Mouse (Mus musculus) intestine, postnatal 0 days (tissue): Measurements from ENCODE around the gene Slc12a9. TPM values are rescaled to one million over a fixed set of nuclear protein-coding genes. Genes with fewer than 3 reads are reported as not detected.

Source experiments
- ATAC-seq: fragments of 200-750 bp; cut with Nextera tagmentation; 2 replicates; pipeline ENCODE4 v1.8.0; 2017; ENCODE audit warnings: mild to moderate bottlenecking, moderate TSS enrichment, moderate library complexity
- H3K27ac ChIP-seq: fragments of 300-500 bp; sonication (generic); 2 replicates; pipeline ENCODE4 v1.5.1; 2014; ENCODE audit warnings: mild to moderate bottlenecking, low read depth, low read length, moderate library complexity
- H3K27me3 ChIP-seq: fragments of 300-500 bp; sonication (generic); replicated peaks from 2 replicates; pipeline ENCODE4 v1.6.1; 2014; ENCODE audit warnings: low read length, mixed read lengths; ENCODE audit not compliant: control insufficient read depth, insufficient read depth
- H3K36me3 ChIP-seq: fragments of 300-500 bp; sonication (generic); 2 replicates; pipeline ENCODE4 v1.6.1; 2014; ENCODE audit warnings: mild to moderate bottlenecking, moderate library complexity; ENCODE audit not compliant: control insufficient read depth, insufficient read depth
- H3K4me1 ChIP-seq: fragments of 300-500 bp; sonication (generic); replicated peaks from 2 replicates; pipeline ENCODE4 v1.6.1; 2014; ENCODE audit warnings: antibody characterized with exemption, low read length, mixed read lengths; ENCODE audit not compliant: control insufficient read depth, insufficient read depth
- H3K4me2 ChIP-seq: fragments of 300-500 bp; sonication (generic); replicated peaks from 2 replicates; pipeline ENCODE4 v1.6.1; 2014; ENCODE audit warnings: low read depth, mild to moderate bottlenecking, moderate library complexity
- H3K4me3 ChIP-seq: fragments of 300-500 bp; sonication (generic); 2 replicates; pipeline ENCODE4 v1.5.1; 2014; ENCODE audit warnings: low read depth, low read length
- H3K9ac ChIP-seq: fragments of 300-500 bp; sonication (generic); 2 replicates; pipeline ENCODE4 v1.6.1; 2014; ENCODE audit warnings: mild to moderate bottlenecking, low read depth, low read length
- H3K9me3 ChIP-seq: fragments of 300-500 bp; sonication (generic); 2 replicates; pipeline ENCODE4 v1.6.1; 2016; ENCODE audit warnings: mixed run types; ENCODE audit not compliant: control insufficient read depth
- CTCF ChIP-seq: sonication (generic); IDR thresholded peaks from 2 replicates; pipeline ENCODE4 v1.5.1; 2016; ENCODE audit warnings: low read depth, mild to moderate bottlenecking, control low read depth, antibody characterized with exemption, moderate library complexity
- WGBS: fragments of 180-500 bp; shearing (Covaris S2); extraction: QIAGEN DNeasy Blood & Tissue Kit; methylation state at CpG from one replicate; pipeline ENCODE4 v1.1.7; 2014; 5-methylcytosine and 5-hydroxymethylcytosine counted together
- polyA plus RNA-seq: library from polyadenylated mRNA; unstranded; fragments of >200 nt; fragmentation: Nextera tagmentation; extraction: Ambion mirVana; gene quantifications from 2 replicates; pipeline ENCODE4 v1.2.1, GENCODE M21; 2015

Gene Slc12a9
- polyA plus RNA-seq, 1 experiment from 2014 or later: 11.8 TPM

DNA sequence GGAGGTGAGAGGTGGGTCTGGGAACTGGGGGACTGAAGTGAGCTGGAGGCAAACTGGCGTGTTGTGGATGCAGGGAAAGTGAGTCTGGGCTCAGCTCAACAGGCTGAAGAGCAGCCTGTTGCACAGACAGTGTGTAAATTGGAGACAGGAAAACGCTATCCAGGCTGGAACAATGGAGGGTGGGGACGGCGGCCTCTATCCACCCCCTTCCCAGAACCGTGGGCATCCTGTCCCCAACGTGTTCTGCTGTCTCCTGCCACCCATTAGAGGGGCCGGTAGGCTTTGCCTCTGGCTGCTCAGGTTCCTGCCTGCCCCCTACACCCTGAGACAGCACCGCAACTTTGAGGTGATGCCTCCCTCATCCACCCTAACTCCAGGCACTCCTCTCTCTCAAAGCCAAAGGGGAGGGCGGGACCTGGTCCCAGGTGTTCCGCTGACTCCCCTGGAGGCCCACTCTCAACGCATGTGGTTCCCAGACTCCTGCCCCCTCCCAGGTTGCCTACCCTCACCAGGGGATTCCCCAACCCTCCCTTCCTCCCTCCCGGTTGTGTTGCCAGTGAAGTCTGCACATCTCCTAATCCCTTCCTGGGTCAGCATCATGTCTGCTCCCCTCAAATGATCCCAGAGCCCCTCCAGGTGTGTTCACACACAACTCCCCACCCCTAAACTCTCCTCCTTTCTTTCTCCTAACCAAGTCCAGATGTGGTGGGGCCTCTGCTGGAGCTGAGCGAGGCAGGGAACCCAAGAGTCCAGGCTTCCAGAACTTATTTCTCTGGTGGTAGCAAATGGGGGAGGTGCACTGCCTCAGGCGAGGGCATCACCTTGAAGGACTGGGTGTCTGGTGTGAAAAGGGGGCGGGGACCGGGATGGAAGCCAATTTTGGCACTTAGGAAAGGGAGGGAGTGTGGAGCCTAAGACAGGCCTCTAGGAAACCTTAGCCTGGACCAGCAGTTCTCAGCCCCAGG is 18.9 kb upstream of the Slc12a9 start:
- Histone ChIP-seq H3K27me3 (no peaks in the 10 kb centered on the region), H3K4me1 (peaks cover 7% of the 10 kb centered on the region; the same call in 1 of the 2 replicates), H3K9ac (0 out of 2 replicates have a peak overlapping the region, but pooled peaks have one; percentile 87), H3K27ac (peak overlapping the region; percentile 89; the same call in 1 of the 2 replicates), H3K4me3 (peak overlapping the region; percentile 81), H3K36me3 (peaks cover 28% of the 10 kb centered on the region), H3K9me3 (no peaks in the 10 kb centered on the region), H3K4me2 (peak overlapping the region; percentile 91)
- 15% methylated on average over 16 of the region's 16 CpGs for whole genome bisulfite sequencing
- TF ChIP-seq CTCF: 0 out of 2 replicates have a peak, but pooled peaks have one; percentile 4
- no peak for ATAC-seq

GRCm38 (mm10) chr5:137351394-137351793 is 18.0 kb upstream of the Slc12a9 start:
- Histone ChIP-seq H3K4me2 (peak overlapping the region; percentile 91), H3K9ac (peak overlapping the region; percentile 87), H3K27me3 (no peaks in the 10 kb centered on the region), H3K4me3 (peak overlapping the region; percentile 81), H3K36me3 (peaks cover 22% of the 10 kb centered on the region), H3K9me3 (no peaks in the 10 kb centered on the region), H3K27ac (0 out of 2 replicates have a peak overlapping the region, but pooled peaks have one; percentile 89), H3K4me1 (peaks cover 7% of the 10 kb centered on the region; the same call in 1 of the 2 replicates)
- ATAC-seq: no peak
- no peak for TF ChIP-seq CTCF
- 8% methylated on average over 4 of the region's 4 CpGs for WGBS

- WGBS: 7% methylated on average over 8 of the region's 8 CpGs
- H3K9ac ChIP-seq: peak overlapping the region; percentile 87
- H3K9me3 ChIP-seq: no peaks in the 10 kb centered on the region
- H3K4me3 ChIP-seq: peak overlapping the region; percentile 81
- peak overlapping the region; percentile 89; the same call in 1 of the 2 replicates for H3K27ac ChIP-seq
- peaks cover 8% of the 10 kb centered on the region; the same call in 1 of the 2 replicates for H3K4me1 ChIP-seq
- H3K4me2 ChIP-seq: peak overlapping the region; percentile 91
- H3K27me3 ChIP-seq: no peaks in the 10 kb centered on the region
- peaks cover 18% of the 10 kb centered on the region for H3K36me3 ChIP-seq
- ATAC-seq: no peak
- no peak for TF ChIP-seq CTCF
Measured at GRCm38 (mm10) chr5:137351058-137351380, 17.6 kb upstream of the Slc12a9 start.

DNA sequence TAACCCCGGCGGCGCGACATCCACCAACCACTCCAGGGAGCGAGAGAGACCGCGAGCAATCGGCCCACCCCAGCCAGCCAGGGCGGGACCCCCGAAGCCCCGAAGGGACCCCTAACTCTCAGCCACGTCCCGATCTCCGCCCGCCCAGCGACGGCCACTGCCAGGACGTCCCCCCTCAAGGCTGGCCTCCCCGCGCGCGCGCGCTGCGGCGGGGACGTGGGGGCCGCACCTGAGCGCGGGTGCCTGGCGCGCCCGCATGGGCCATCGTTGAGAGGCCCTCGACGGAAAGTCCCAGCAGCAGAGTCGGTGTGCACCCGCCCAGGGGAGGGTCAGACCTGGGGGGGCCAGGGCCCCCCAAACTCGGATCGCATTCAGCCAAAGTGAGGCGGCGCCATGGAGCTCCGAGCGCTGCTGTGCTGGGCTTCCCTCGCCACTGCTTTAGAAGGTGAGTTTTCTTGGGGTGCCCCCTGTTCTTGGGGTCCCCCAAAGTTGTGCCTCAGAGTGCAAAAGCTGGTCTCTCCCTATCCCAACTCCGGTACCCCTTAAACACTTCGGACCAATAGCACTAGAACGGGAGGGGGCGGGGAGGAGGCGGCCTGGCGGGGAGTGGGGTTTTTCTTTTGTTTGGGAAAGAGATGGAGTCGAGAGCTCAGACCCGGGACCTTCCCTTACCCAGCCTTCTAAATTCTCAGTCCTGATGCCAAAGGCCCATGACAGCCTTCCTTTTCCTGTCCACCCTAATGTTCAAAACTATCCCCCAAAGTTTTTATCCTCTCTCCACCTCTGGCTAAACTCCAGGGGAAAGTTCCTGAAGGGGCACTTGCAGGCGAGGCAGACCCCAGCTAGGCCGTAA is 17.0 kb upstream of the Slc12a9 start:
- Histone ChIP-seq H3K27ac (peak overlapping the region; percentile 89), H3K4me3 (peak overlapping the region; percentile 81), H3K9ac (peak overlapping the region; percentile 87), H3K9me3 (no peaks in the 10 kb centered on the region), H3K36me3 (peaks cover 12% of the 10 kb centered on the region; the same call in 1 of the 2 replicates), H3K27me3 (no peaks in the 10 kb centered on the region), H3K4me2 (peak overlapping the region; percentile 91), H3K4me1 (peaks cover 9% of the 10 kb centered on the region; the same call in 1 of the 2 replicates)
- no peak for TF ChIP-seq CTCF
- WGBS: under 1% methylated on average over 55 of the region's 55 CpGs
- ATAC-seq: peak; percentile 19

GRCm38 (mm10) chr5:137349384-137350204 is 16.2 kb upstream of the Slc12a9 start, which contains the start of gene Ephb4:
Gene Ephb4, plus strand, starts transcription at chr5:137350109.
- no peaks in the 10 kb centered on the region for H3K9me3 ChIP-seq
- peaks cover 9% of the 10 kb centered on the region; the same call in 1 of the 2 replicates for H3K4me1 ChIP-seq

More at GRCm38 (mm10) chr5:137349384-137350204, 16.2 kb upstream of the Slc12a9 start, which contains the start of gene Ephb4:
- TF ChIP-seq CTCF: peak; percentile 55
- Histone ChIP-seq H3K4me3 (peak within 1 kb of the TSS; percentile 81), H3K9ac (peak within 1 kb of the TSS; percentile 87), H3K27ac (peak within 1 kb of the TSS; percentile 89), H3K27me3 (no peaks in the 10 kb centered on the region), H3K36me3 (peaks cover 10% of the 10 kb centered on the region; the same call in 1 of the 2 replicates), H3K4me2 (peak within 1 kb of the TSS; percentile 91)
- ATAC-seq: peak; percentile 81
- WGBS: under 1% methylated on average over 32 of the region's 32 CpGs
